Mouse (Mus musculus): ENCODE measurements around the gene 1190007I07Rik. TPM values are rescaled to one million over a fixed set of nuclear protein-coding genes. Genes with fewer than 3 reads are reported as not detected.
A peak's percentile ranks its signal among the peaks of the same experiment; 100 is the strongest.
"Not testable (repeated sequence)": the region's sequence is repeated elsewhere in the genome, so short reads cannot be mapped to it uniquely, and the experiment has no call there.

The 1190007I07Rik gene
- polyA plus RNA-seq, 1 experiment from 2014 or later: 61.0 TPM

DNA sequence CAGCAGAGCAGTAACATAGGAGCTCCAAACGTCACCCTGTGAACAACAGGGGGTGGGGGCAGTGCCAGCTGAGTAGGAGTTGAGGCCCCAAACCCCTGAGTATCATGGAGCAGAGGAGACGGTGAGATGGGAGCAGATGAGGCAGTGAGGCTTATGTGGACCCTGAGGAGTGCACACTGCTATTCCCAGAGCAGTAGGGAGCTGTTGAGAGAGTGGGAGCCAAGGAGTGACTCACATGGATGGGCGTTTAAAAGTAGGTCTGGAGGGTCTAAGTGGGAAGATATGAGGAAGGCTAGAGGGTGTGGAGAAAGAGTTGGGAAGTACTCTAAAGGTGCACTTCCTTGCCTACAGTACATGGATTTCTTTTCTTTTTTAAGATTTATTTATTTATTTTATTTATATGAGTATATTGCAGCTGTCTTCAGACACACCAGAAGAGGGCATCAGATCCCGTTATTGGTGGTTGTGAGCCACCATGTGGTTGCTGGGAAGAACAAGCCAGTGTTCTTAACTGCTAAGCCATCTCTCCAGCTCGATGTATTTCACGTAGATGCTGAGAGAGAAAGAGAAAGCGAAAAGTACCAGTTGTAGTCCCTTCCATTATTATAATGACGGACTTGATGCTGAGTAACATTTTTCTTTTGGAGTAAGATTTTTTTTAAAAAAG lies 16.1 kb upstream of the 1190007I07Rik start:
- no peak for TF ChIP-seq CTCF (IDR thresholded peaks at IDR 0.05; ENCODE audit: low read depth)
- no peaks in the 10 kb centered on the region for H3K4me1 ChIP-seq (replicated peaks; ENCODE audit: insufficient read depth, low read length)
- no peak overlapping the region for H3K4me3 ChIP-seq (replicated peaks; ENCODE audit: low read depth, low read length)
- ATAC-seq (replicated peaks; ENCODE audit: low FRiP score, low read depth): no peak
- H3K27ac ChIP-seq: no peak overlapping the region
- no peaks in the 10 kb centered on the region for H3K9me3 ChIP-seq (replicated peaks; ENCODE audit: low read length)
- DNase-seq (ENCODE audit: low spot score): no peak
- WGBS: 87% methylated on average over 8 of the region's 8 CpGs
- no peaks in the 10 kb centered on the region for H3K27me3 ChIP-seq (ENCODE audit: insufficient read depth, low read length)
- no peak overlapping the region for H3K4me2 ChIP-seq (ENCODE audit: low read length)
- no peak overlapping the region for H3K9ac ChIP-seq (ENCODE audit: low read depth, low read length)
- H3K36me3 ChIP-seq (ENCODE audit: insufficient read depth, low read length): peaks cover 48% of the 10 kb centered on the region

GRCm38 (mm10) chr10:82636321-82636720 lies 13.3 kb upstream of the 1190007I07Rik start:
- Histone ChIP-seq H3K27me3 (ENCODE audit: insufficient read depth, low read length) (no peaks in the 10 kb centered on the region), H3K36me3 (ENCODE audit: insufficient read depth, low read length) (peaks cover 28% of the 10 kb centered on the region), H3K4me1 (replicated peaks; ENCODE audit: insufficient read depth, low read length) (no peaks in the 10 kb centered on the region), H3K9me3 (replicated peaks; ENCODE audit: low read length) (no peaks in the 10 kb centered on the region), H3K9ac (ENCODE audit: low read depth, low read length) (no peak overlapping the region), H3K4me3 (replicated peaks; ENCODE audit: low read depth, low read length) (no peak overlapping the region), H3K4me2 (ENCODE audit: low read length) (no peak overlapping the region), H3K27ac (no peak overlapping the region)
- no peak for TF ChIP-seq CTCF (IDR thresholded peaks at IDR 0.05; ENCODE audit: low read depth)
- no peak for DNase-seq (ENCODE audit: low spot score)
- WGBS: 90% methylated on average over 3 of the region's 3 CpGs
- no peak for ATAC-seq (replicated peaks; ENCODE audit: low FRiP score, low read depth)

- no peak overlapping the region for H3K4me3 ChIP-seq (replicated peaks; ENCODE audit: low read depth, low read length)
- no peak overlapping the region for H3K9ac ChIP-seq (ENCODE audit: low read depth, low read length)
- H3K4me1 ChIP-seq (replicated peaks; ENCODE audit: insufficient read depth, low read length): no peaks in the 10 kb centered on the region
- peaks cover 11% of the 10 kb centered on the region for H3K36me3 ChIP-seq (ENCODE audit: insufficient read depth, low read length)
- H3K27ac ChIP-seq: no peak overlapping the region
- DNase-seq (ENCODE audit: low spot score) (no peak), ATAC-seq (replicated peaks; ENCODE audit: low FRiP score, low read depth) (no peak)
- WGBS: 95% methylated on average over 7 of the region's 7 CpGs
- no peaks in the 10 kb centered on the region for H3K9me3 ChIP-seq (replicated peaks; ENCODE audit: low read length)
- H3K27me3 ChIP-seq (ENCODE audit: insufficient read depth, low read length): no peaks in the 10 kb centered on the region
- TF ChIP-seq CTCF (IDR thresholded peaks at IDR 0.05; ENCODE audit: low read depth): no peak
- no peak overlapping the region for H3K4me2 ChIP-seq (ENCODE audit: low read length)
Measured at GRCm38 (mm10) chr10:82634348-82634747, 11.3 kb upstream of the 1190007I07Rik start.

DNA sequence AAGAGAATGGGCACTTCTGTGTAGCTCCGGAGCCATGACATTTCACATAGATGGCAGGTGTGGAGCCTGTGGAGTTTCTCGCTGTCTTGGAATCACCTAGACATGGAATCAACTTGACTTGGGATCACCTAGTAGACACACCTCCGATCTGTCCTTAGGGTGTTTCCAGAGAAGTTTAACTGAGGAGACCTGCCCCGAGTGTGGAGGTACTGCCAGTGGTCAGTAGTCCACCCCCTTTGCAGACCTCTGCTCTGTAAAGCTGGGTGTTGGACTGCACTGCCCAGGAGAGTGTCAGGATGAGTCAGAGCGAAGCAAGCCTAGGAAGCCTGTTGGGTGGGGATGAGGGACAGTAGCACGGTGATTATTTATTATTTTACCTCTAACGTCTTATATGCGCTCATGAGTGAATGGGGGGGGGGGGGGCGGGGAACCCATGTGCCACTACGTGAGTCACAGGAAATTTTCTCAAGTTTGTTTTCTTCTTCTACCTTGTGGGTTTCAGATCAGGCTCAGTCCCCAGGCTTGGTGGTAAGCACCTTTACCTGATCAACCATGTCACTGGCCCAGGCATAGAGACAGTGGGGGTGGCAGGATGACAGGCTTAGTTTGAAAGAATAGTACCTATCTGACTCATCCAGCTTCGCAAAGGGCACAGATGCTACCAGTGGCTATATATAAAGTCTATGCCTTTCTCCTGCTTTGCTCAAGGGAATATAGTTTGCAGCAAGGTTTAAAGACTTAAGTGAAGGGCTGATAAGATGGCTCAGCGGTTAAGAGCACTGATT lies 9.7 kb upstream of the 1190007I07Rik start:
- WGBS: 96% methylated on average over 12 of the region's 12 CpGs
- Histone ChIP-seq H3K4me1 (replicated peaks; ENCODE audit: insufficient read depth, low read length) (no peaks in the 10 kb centered on the region), H3K4me3 (replicated peaks; ENCODE audit: low read depth, low read length) (no peak overlapping the region), H3K27me3 (ENCODE audit: insufficient read depth, low read length) (no peaks in the 10 kb centered on the region), H3K9me3 (replicated peaks; ENCODE audit: low read length) (no peaks in the 10 kb centered on the region), H3K27ac (no peak overlapping the region), H3K9ac (ENCODE audit: low read depth, low read length) (no peak overlapping the region), H3K4me2 (ENCODE audit: low read length) (no peak overlapping the region), H3K36me3 (ENCODE audit: insufficient read depth, low read length) (0 out of 2 replicates have a peak, but pooled peaks cover 3% of the 10 kb centered on the region)
- no peak for DNase-seq (ENCODE audit: low spot score)
- ATAC-seq (replicated peaks; ENCODE audit: low FRiP score, low read depth): no peak
- no peak for TF ChIP-seq CTCF (IDR thresholded peaks at IDR 0.05; ENCODE audit: low read depth)

- no peak overlapping the region for H3K4me3 ChIP-seq (replicated peaks; ENCODE audit: low read depth, low read length)
- WGBS: 84% methylated on average over 7 of the region's 7 CpGs
- no peaks in the 10 kb centered on the region for H3K36me3 ChIP-seq (ENCODE audit: insufficient read depth, low read length)
- TF ChIP-seq CTCF (IDR thresholded peaks at IDR 0.05; ENCODE audit: low read depth): no peak
- no peak overlapping the region for H3K9ac ChIP-seq (ENCODE audit: low read depth, low read length)
- peak overlapping the region; percentile 80; the same call in 1 of the 2 replicates for H3K4me2 ChIP-seq (ENCODE audit: low read length)
- ATAC-seq (replicated peaks; ENCODE audit: low FRiP score, low read depth): no peak
- H3K4me1 ChIP-seq (replicated peaks; ENCODE audit: insufficient read depth, low read length): no peaks in the 10 kb centered on the region
- no peaks in the 10 kb centered on the region for H3K27me3 ChIP-seq (ENCODE audit: insufficient read depth, low read length)
- no peak overlapping the region for H3K27ac ChIP-seq
- DNase-seq (ENCODE audit: low spot score): no peak
- no peaks in the 10 kb centered on the region for H3K9me3 ChIP-seq (replicated peaks; ENCODE audit: low read length)
Measured at GRCm38 (mm10) chr10:82631133-82631532, 8.1 kb upstream of the 1190007I07Rik start.

DNA sequence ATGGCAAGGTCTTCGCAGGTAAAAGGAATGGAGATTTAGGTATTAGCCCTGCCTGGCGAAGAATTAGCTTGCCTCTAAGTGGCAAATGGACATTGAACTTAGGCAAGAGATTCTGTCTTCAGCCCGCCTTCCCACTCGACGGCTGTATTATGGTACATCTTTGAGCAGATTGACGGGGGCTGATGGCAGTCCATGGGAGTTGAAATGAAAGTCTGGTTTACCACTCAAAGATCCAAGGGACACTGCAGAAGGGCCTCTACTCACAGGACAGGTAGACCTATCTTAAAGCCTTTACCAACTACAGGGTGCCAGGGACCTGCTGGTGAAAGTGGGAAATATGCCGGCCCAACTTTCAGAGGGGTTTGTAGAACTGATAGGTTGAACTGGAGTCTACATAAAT lies 7.5 kb upstream of the 1190007I07Rik start:
- H3K4me2 ChIP-seq (ENCODE audit: low read length): peak overlapping the region; percentile 80
- no peak for DNase-seq (ENCODE audit: low spot score)
- no peak for ATAC-seq (replicated peaks; ENCODE audit: low FRiP score, low read depth)
- H3K4me3 ChIP-seq (replicated peaks; ENCODE audit: low read depth, low read length): peak overlapping the region; percentile 77
- H3K27ac ChIP-seq: no peak overlapping the region
- no peaks in the 10 kb centered on the region for H3K36me3 ChIP-seq (ENCODE audit: insufficient read depth, low read length)
- no peaks in the 10 kb centered on the region for H3K9me3 ChIP-seq (replicated peaks; ENCODE audit: low read length)
- H3K9ac ChIP-seq (ENCODE audit: low read depth, low read length): peak overlapping the region; percentile 79
- H3K27me3 ChIP-seq (ENCODE audit: insufficient read depth, low read length): no peaks in the 10 kb centered on the region
- no peaks in the 10 kb centered on the region for H3K4me1 ChIP-seq (replicated peaks; ENCODE audit: insufficient read depth, low read length)
- no peak for TF ChIP-seq CTCF (IDR thresholded peaks at IDR 0.05; ENCODE audit: low read depth)
- 18% methylated on average over 7 of the region's 7 CpGs for WGBS

DNA sequence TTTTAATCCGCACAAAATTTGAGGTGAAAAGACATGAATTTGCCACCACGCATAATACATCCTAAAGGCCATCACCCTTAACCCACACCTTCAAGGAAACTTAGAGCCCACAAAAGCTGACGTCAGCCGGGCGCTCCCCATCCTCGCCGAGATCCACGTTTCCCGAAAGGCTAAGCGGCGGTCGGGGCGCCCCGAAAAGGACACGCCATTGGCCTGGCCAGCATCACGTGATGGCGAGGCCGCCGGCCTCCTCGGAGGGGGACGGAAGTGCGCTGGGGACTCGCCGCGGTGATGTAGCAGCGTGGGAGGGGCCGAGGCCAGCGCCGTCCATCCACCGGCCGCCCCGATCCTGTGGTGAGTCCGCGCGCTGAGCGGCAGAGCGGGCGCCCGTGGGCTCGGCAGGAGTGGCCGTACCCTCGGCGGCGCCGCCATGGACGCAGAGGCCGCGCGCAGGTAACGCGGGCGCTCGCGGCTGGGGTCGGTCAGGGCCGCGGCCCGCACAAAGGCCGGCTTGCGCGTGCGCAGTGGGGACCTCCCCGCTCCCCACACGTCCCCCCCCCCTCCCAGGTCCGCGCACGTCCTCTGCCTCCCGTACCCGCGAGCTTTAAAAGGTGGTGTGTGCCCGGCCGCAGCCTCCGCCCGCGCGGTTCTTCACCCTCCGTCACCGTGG lies 6.7 kb upstream of the 1190007I07Rik start, which contains the start of gene Tdg:
Tdg (plus strand) TSS at position 243 of the 670 bp plus-strand sequence.
- not testable (repeated sequence) for H3K4me1 ChIP-seq (replicated peaks; ENCODE audit: insufficient read depth, low read length); H3K9me3 ChIP-seq (replicated peaks; ENCODE audit: low read length); H3K27me3 ChIP-seq (ENCODE audit: insufficient read depth, low read length); H3K36me3 ChIP-seq (ENCODE audit: insufficient read depth, low read length)
- under 1% methylated on average over 70 of the region's 78 CpGs for WGBS
- ATAC-seq (replicated peaks; ENCODE audit: low FRiP score, low read depth) (peak; percentile 97), DNase-seq (ENCODE audit: low spot score) (peak; percentile 96)
- H3K27ac ChIP-seq: peak within 1 kb of the TSS; percentile 92
- peak within 1 kb of the TSS; percentile 88 for H3K4me2 ChIP-seq (ENCODE audit: low read length)
- peak within 1 kb of the TSS; percentile 77 for H3K4me3 ChIP-seq (replicated peaks; ENCODE audit: low read depth, low read length)
- peak within 1 kb of the TSS; percentile 79 for H3K9ac ChIP-seq (ENCODE audit: low read depth, low read length)

All from kidney, postnatal 0 days (tissue).